Mouse (Mus musculus): ENCODE measurements at regions not wholly inside any gene's neighbourhood (a gene's known extent, or its start where the extent isn't known, plus 50 kb on each side); places are given as distances from the start of the nearest gene placed in this dataset.
A peak's percentile ranks its signal among the peaks of the same experiment; 100 is the strongest.
"Not testable (repeated sequence)": the region's sequence is repeated elsewhere in the genome, so short reads cannot be mapped to it uniquely, and the experiment has no call there.

- H3K27me3 ChIP-seq (ENCODE audit: control insufficient read depth, insufficient read depth, low read length); ATAC-seq (ENCODE audit: insufficient read depth, low FRiP score, low TSS enrichment); H3K4me2 ChIP-seq (ENCODE audit: low read depth); DNase-seq (ENCODE audit: low spot score); H3K4me1 ChIP-seq (ENCODE audit: control insufficient read depth, insufficient read depth, low read length); H3K4me3 ChIP-seq (ENCODE audit: low read depth, low read length); H3K9me3 ChIP-seq (ENCODE audit: control insufficient read depth, low read length); H3K9ac ChIP-seq (ENCODE audit: low read length); H3K36me3 ChIP-seq (ENCODE audit: control insufficient read depth, insufficient read depth, low read length); H3K27ac ChIP-seq (ENCODE audit: low read depth, low read length): not testable (repeated sequence)
- 86% methylated on average over 2 of the region's 2 CpGs for WGBS
Observed at GRCm38 (mm10) chr16:76456300-76456599, 82.6 kb upstream of the Nrip1 start.

- ATAC-seq (ENCODE audit: insufficient read depth, low FRiP score, low TSS enrichment) (no peak), DNase-seq (ENCODE audit: low spot score) (no peak)
- Histone ChIP-seq H3K36me3 (ENCODE audit: control insufficient read depth, insufficient read depth, low read length) (no peaks in the 10 kb centered on the region), H3K27me3 (ENCODE audit: control insufficient read depth, insufficient read depth, low read length) (no peaks in the 10 kb centered on the region), H3K9ac (ENCODE audit: low read length) (no peak overlapping the region), H3K4me2 (ENCODE audit: low read depth) (no peak overlapping the region), H3K4me1 (ENCODE audit: control insufficient read depth, insufficient read depth, low read length) (peaks cover 7% of the 10 kb centered on the region), H3K27ac (ENCODE audit: low read depth, low read length) (no peak overlapping the region), H3K4me3 (ENCODE audit: low read depth, low read length) (no peak overlapping the region), H3K9me3 (ENCODE audit: control insufficient read depth, low read length) (no peaks in the 10 kb centered on the region)
- 80% methylated on average over 9 of the region's 9 CpGs for WGBS
Observed at GRCm38 (mm10) chr16:76455499-76456299, 82.1 kb upstream of the Nrip1 start.

GRCm38 (mm10) chr16:76454741-76455465, 81.3 kb upstream of the Nrip1 start:
- 55% methylated on average over 17 of the region's 17 CpGs for WGBS
- DNase-seq (ENCODE audit: low spot score) = no peak
- ATAC-seq (ENCODE audit: insufficient read depth, low FRiP score, low TSS enrichment) = no peak
- Histone ChIP-seq H3K9ac (ENCODE audit: low read length) (no peak overlapping the region), H3K4me1 (ENCODE audit: control insufficient read depth, insufficient read depth, low read length) (peaks cover 7% of the 10 kb centered on the region), H3K27ac (ENCODE audit: low read depth, low read length) (no peak overlapping the region), H3K4me3 (ENCODE audit: low read depth, low read length) (no peak overlapping the region), H3K27me3 (ENCODE audit: control insufficient read depth, insufficient read depth, low read length) (no peaks in the 10 kb centered on the region), H3K36me3 (ENCODE audit: control insufficient read depth, insufficient read depth, low read length) (no peaks in the 10 kb centered on the region), H3K9me3 (ENCODE audit: control insufficient read depth, low read length) (no peaks in the 10 kb centered on the region), H3K4me2 (ENCODE audit: low read depth) (no peak overlapping the region)

- DNase-seq (ENCODE audit: low spot score) (peak; percentile 44), ATAC-seq (ENCODE audit: insufficient read depth, low FRiP score, low TSS enrichment) (peak; percentile 53; the same call in 1 of the 2 replicates)
- Histone ChIP-seq H3K9me3 (ENCODE audit: control insufficient read depth, low read length) (no peaks in the 10 kb centered on the region), H3K4me2 (ENCODE audit: low read depth) (no peak overlapping the region), H3K9ac (ENCODE audit: low read length) (no peak overlapping the region), H3K36me3 (ENCODE audit: control insufficient read depth, insufficient read depth, low read length) (no peaks in the 10 kb centered on the region), H3K27me3 (ENCODE audit: control insufficient read depth, insufficient read depth, low read length) (no peaks in the 10 kb centered on the region), H3K4me1 (ENCODE audit: control insufficient read depth, insufficient read depth, low read length) (peaks cover 7% of the 10 kb centered on the region), H3K4me3 (ENCODE audit: low read depth, low read length) (no peak overlapping the region), H3K27ac (ENCODE audit: low read depth, low read length) (no peak overlapping the region)
- 28% methylated on average over 11 of the region's 11 CpGs for WGBS
Observed at GRCm38 (mm10) chr16:76453457-76454200, 80.0 kb upstream of the Nrip1 start.

GRCm38 (mm10) chr16:76448773-76449172, 75.1 kb upstream of the Nrip1 start:
- no peak for ATAC-seq (ENCODE audit: insufficient read depth, low FRiP score, low TSS enrichment)
- Histone ChIP-seq H3K4me3 (ENCODE audit: low read depth, low read length) (no peak overlapping the region), H3K4me2 (ENCODE audit: low read depth) (no peak overlapping the region), H3K9ac (ENCODE audit: low read length) (no peak overlapping the region), H3K4me1 (ENCODE audit: control insufficient read depth, insufficient read depth, low read length) (peaks cover 5% of the 10 kb centered on the region), H3K36me3 (ENCODE audit: control insufficient read depth, insufficient read depth, low read length) (no peaks in the 10 kb centered on the region), H3K9me3 (ENCODE audit: control insufficient read depth, low read length) (no peaks in the 10 kb centered on the region), H3K27ac (ENCODE audit: low read depth, low read length) (no peak overlapping the region), H3K27me3 (ENCODE audit: control insufficient read depth, insufficient read depth, low read length) (no peaks in the 10 kb centered on the region)
- DNase-seq (ENCODE audit: low spot score) = no peak
- WGBS = 75% methylated on average over 3 of the region's 3 CpGs

GRCm38 (mm10) chr16:76447033-76447432, 73.4 kb upstream of the Nrip1 start:
- no peak overlapping the region for H3K27ac ChIP-seq (ENCODE audit: low read depth, low read length)
- 55% methylated on average over 3 of the region's 3 CpGs for WGBS
- H3K36me3 ChIP-seq (ENCODE audit: control insufficient read depth, insufficient read depth, low read length) = no peaks in the 10 kb centered on the region
- no peak for ATAC-seq (ENCODE audit: insufficient read depth, low FRiP score, low TSS enrichment)
- H3K4me3 ChIP-seq (ENCODE audit: low read depth, low read length) = no peak overlapping the region
- no peaks in the 10 kb centered on the region for H3K27me3 ChIP-seq (ENCODE audit: control insufficient read depth, insufficient read depth, low read length)
- H3K9ac ChIP-seq (ENCODE audit: low read length) = no peak overlapping the region
- H3K4me2 ChIP-seq (ENCODE audit: low read depth) = no peak overlapping the region
- no peaks in the 10 kb centered on the region for H3K4me1 ChIP-seq (ENCODE audit: control insufficient read depth, insufficient read depth, low read length)
- DNase-seq (ENCODE audit: low spot score) = no peak
- no peaks in the 10 kb centered on the region for H3K9me3 ChIP-seq (ENCODE audit: control insufficient read depth, low read length)

GRCm38 (mm10) chr16:76444668-76445067, 71.0 kb upstream of the Nrip1 start:
- 80% methylated on average over 3 of the region's 3 CpGs for WGBS
- no peaks in the 10 kb centered on the region for H3K27me3 ChIP-seq (ENCODE audit: control insufficient read depth, insufficient read depth, low read length)
- H3K4me3 ChIP-seq (ENCODE audit: low read depth, low read length) = no peak overlapping the region
- H3K27ac ChIP-seq (ENCODE audit: low read depth, low read length) = no peak overlapping the region
- H3K9me3 ChIP-seq (ENCODE audit: control insufficient read depth, low read length) = no peaks in the 10 kb centered on the region
- no peaks in the 10 kb centered on the region for H3K36me3 ChIP-seq (ENCODE audit: control insufficient read depth, insufficient read depth, low read length)
- ATAC-seq (ENCODE audit: insufficient read depth, low FRiP score, low TSS enrichment) (no peak), DNase-seq (ENCODE audit: low spot score) (no peak)
- H3K4me1 ChIP-seq (ENCODE audit: control insufficient read depth, insufficient read depth, low read length) = no peaks in the 10 kb centered on the region
- no peak overlapping the region for H3K4me2 ChIP-seq (ENCODE audit: low read depth)
- no peak overlapping the region for H3K9ac ChIP-seq (ENCODE audit: low read length)

- no peaks in the 10 kb centered on the region for H3K36me3 ChIP-seq (ENCODE audit: control insufficient read depth, insufficient read depth, low read length)
- DNase-seq (ENCODE audit: low spot score) = no peak
- no peak for ATAC-seq (ENCODE audit: insufficient read depth, low FRiP score, low TSS enrichment)
- H3K4me2 ChIP-seq (ENCODE audit: low read depth) = no peak overlapping the region
- H3K27me3 ChIP-seq (ENCODE audit: control insufficient read depth, insufficient read depth, low read length) = no peaks in the 10 kb centered on the region
- no peaks in the 10 kb centered on the region for H3K4me1 ChIP-seq (ENCODE audit: control insufficient read depth, insufficient read depth, low read length)
- H3K27ac ChIP-seq (ENCODE audit: low read depth, low read length) = no peak overlapping the region
- H3K9ac ChIP-seq (ENCODE audit: low read length) = no peak overlapping the region
- H3K4me3 ChIP-seq (ENCODE audit: low read depth, low read length) = no peak overlapping the region
- H3K9me3 ChIP-seq (ENCODE audit: control insufficient read depth, low read length) = no peaks in the 10 kb centered on the region
- 93% methylated on average over 2 of the region's 2 CpGs for WGBS
Observed at GRCm38 (mm10) chr16:76442635-76443034, 69.0 kb upstream of the Nrip1 start.

Data from neural tube, embryonic 11.5 days (tissue).